Mouse (Mus musculus) ovary, adult 18-20 months (tissue): ENCODE measurements at regions not wholly inside any gene's neighbourhood (a gene's known extent, or its start where the extent isn't known, plus 50 kb on each side); places are given as distances from the start of the nearest gene placed in this dataset.

Experiments
- DNase-seq: peaks from one replicate; pipeline ENCODE4 v3.0.0; 2022; ENCODE audit warnings: low spot score, mixed read lengths

GRCm38 (mm10) chr14:61834291-61834936 is 227.2 kb downstream of the Kcnrg start:
- DNase-seq = no peak

- no peak for DNase-seq
Observed at GRCm38 (mm10) chr14:61835729-61836128, 228.5 kb downstream of the Kcnrg start.

GRCm38 (mm10) chr14:61836231-61836630 is 229.0 kb downstream of the Kcnrg start:
- DNase-seq = no peak

DNA sequence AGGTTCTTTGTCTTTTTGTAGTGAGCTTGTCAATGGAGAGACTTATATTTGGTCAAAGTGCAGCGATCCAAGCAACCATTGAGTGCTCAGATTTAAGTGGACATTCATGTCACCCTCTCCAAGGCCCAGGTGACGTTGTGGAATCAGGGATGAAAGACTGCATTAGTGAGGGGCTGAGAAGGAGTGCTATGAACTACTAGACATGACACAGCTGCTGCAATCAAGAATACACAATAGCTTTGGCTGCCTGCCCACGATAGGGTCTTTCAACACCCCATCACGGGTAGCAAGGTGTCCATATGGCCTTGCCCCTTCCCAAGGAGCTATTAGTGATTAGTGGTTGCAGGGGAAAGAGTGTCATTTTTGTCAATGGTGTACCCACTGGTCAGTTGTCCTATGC is 229.7 kb downstream of the Kcnrg start:
- DNase-seq = no peak

GRCm38 (mm10) chr14:61837851-61838250 is 230.6 kb downstream of the Kcnrg start:
- no peak for DNase-seq

DNA sequence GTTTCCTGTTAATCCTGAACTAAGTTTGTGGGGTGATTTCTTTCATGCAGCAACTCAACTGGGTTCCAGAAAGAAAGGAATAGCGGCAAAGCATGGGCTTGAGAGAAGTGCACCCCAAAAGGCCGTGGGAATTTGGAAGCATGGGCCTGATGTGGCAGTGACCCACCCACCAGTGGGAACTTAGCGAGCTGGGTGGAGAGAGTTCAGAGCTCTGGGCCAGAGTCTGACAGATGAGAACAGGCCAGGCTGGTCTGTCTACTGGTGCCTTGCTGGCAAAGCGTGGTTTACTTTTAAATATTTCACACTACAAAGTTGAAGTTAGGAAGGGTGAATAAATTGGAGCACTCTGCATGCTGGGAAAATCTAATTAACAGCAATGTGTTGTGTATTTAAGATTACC is 235.2 kb downstream of the Kcnrg start:
- no peak for DNase-seq

GRCm38 (mm10) chr14:61846441-61846840 is 239.2 kb downstream of the Kcnrg start:
- no peak for DNase-seq

DNA sequence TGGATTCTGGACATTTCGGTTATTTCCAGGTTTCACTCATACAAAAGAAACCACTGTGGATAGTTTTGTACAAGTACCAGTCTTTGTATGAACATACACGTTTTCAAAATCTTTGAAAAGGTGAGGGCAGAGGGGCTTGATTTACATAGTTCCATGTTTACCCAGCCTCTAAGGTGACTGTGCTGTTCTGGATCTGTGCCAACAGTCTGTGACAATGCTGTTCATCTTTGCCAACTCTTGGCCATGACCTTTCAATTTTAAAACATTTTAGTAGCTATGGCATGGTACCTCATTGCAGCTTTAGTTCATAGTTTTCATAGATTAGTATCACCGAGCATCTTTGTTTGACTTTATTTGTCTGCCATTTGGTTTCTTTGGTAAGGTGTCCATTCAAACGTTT is 243.0 kb downstream of the Kcnrg start:
- DNase-seq = no peak

DNA sequence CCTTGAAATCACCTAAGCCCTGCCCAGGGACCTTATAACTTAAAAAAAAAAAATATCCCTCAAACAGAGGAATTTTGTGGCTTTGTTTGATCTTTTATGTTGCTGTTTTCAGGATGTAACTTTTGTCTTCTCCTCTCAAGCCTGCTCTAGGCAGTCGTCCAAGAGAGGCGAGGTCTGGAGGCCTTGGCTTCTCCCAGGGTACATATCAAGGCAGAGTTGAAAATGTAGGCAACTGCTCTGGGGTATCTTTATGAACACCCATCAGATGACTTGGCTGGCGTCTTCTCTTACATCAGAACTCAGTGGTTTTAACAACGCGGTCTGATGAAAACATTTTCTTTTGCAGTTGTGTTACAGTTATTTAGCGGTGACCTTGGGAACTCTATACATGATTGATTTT is 250.4 kb downstream of the Kcnrg start:
- peak; percentile 44 for DNase-seq

GRCm38 (mm10) chr14:61860688-61861087 is 253.4 kb downstream of the Kcnrg start:
- DNase-seq = no peak

GRCm38 (mm10) chr14:61861357-61861958 is 254.2 kb downstream of the Kcnrg start:
- DNase-seq = no peak

GRCm38 (mm10) chr14:61862931-61863330 is 255.7 kb downstream of the Kcnrg start:
- DNase-seq = no peak

GRCm38 (mm10) chr14:61863475-61863874 is 256.2 kb downstream of the Kcnrg start:
- DNase-seq = no peak

DNA sequence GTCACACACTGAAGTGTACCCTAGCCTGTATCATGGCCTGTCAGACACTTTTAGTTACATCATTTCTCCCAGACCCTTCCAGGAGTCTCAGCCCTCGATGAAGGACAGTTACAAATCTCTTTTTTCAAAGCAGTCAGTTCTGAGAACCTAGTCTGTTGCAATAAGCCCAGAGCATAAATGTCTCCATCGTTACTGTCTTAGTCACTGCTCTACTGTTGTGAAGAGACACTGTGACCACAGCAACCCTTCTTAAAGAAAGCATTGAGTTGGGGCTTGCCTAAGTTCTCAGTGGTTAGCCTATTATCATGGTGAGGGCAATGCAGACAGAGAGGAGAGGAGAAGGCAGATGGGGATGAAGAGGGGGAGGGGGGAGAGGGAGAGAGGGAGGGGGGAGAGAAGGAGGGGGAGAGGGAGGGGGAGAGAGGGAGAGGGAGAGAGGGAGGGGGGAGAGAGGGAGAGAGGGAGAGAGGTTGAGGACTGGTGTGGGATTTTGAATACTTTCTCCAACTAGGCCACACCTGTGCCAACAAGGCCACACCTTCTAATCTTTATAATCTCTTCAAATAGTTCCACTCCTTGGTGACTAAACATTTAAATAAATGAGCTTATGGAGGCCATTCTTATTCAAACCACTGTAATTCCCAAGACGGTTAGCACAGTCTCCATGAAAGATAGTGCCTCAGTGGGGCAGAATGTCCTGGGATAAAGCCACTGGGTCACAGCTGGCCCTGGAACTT is 259.4 kb downstream of the Kcnrg start:
- DNase-seq = no peak

DNA sequence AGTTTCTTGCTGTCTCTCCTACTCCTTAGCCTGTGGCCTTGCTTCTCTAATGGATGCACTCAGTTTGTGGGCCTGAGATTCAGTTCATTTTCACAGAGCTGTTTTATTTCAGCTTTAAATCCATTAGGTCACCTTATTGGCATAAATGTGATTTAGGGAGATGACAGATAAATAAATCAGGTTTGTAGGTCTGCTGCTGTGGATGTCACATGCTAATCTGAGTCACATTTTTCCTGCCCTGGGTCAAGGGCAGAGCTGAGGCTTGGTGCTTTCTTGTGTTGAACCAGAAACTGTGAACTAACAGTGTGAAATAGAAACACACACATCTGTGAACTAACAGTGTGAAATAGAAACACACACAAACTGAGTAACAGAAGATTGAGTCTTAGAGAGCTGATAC is 266.9 kb downstream of the Kcnrg start:
- no peak for DNase-seq

GRCm38 (mm10) chr14:61879416-61879815 is 272.2 kb downstream of the Kcnrg start:
- no peak for DNase-seq

DNA sequence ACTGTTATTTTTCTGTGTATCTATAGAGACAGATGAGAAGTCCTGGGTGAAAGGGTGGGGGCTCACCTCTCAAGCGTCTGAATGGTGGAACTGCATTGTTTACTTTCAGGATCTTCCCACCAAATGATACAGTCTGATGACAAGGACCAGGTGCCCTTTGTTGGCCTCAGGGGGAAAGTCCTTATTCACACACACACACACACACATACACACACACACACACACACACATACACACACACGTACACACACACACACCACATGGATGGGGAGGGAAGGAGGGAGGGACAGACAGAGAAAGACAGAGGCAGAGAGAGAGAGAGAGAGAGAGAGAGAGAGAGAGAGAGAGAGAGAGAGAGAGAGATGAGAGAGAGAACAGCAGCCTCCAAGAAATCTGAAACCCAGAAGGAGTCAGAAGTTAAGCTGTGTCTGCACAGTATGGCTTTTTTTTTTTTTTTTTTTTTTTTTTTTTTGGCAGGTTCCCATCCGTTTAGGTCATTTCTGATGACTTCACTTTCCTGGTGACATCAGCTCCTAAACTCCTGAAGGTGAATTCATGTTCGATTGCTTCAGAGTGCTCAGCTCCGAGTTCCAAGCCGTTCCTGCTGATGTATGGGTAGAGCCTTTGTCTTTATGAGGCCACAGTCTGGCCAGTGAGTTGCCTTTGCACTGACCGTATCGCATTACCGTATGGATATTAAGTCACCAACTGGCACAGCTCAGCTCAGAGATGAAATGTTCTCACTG is 273.4 kb downstream of the Kcnrg start:
- DNase-seq = no peak

- DNase-seq = no peak
Observed at GRCm38 (mm10) chr14:61885241-61886015, 278.2 kb downstream of the Kcnrg start.

- no peak for DNase-seq
Observed at GRCm38 (mm10) chr14:61889626-61890025, 282.4 kb downstream of the Kcnrg start.

DNA sequence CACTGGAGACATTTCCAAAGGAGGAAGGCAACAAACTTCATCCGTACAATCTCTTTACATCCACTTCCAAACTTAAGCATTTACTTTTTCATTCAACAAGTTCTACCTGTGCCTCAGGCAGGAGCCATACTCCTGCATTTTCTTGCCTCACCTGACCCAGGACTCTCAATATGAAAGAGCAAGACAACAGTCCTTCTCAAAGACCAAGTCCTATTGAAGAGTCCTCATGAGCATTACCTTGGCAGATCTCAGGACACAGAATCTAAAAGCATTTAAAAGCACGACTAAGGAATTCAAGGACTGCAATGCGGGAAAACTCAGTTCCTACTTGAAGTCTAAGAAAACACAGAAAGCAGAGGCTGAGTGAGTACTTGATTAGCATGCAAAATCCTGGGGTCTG is 286.5 kb downstream of the Kcnrg start:
- no peak for DNase-seq

DNA sequence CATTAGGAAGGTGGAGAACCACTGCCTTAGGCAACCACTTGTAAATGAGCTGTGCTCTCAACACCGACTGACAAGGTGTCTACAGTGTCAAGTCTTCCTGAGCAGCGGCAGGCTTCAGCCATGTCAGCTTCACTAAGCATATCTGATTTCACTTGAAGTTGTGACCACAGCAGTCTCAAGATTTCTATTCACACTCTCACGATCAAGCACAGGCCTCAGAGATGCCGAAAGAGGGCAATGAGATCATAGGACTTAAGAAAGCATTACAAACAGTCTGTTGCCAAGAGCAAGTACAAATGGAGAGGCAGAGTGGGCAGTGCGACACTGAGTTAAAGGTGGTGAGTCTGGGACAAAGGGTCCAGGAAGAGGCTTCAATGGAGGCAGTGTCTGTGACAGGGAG is 289.6 kb downstream of the Kcnrg start:
- no peak for DNase-seq

GRCm38 (mm10) chr14:61898664-61899063 is 291.4 kb downstream of the Kcnrg start:
- no peak for DNase-seq
